Mouse (Mus musculus): ENCODE data around the gene Myl3. TPM values are rescaled to one million over a fixed set of nuclear protein-coding genes. Genes with fewer than 3 reads are reported as not detected.

Gene Myl3
- total RNA-seq, 2 experiments from 2014 or later: not detected

DNA sequence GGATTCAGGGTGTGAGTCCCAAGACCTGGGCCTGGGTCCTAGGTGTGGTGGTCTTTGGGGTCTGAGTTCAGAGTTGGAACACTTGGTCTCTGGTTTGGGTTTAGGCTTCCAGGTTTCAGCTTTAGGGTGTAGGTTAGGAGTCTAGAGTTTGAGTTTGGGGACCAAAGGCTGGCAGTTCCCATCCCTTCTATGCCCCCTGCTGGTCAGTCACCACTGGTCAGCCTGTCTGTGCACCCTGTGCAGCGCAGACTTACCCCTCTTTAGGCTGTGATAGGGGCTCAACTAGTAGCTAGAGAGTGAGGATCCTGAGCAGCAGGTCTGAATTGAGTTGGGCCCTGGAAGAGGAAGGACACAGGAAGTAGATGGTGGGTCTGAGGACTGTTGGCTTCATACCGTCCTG, 17.6 kb downstream of the Myl3 start:
- peak in 1 of 2 experiments; percentile 39 for DNase-seq (ENCODE audit: low spot score in 2 of 2)

DNA sequence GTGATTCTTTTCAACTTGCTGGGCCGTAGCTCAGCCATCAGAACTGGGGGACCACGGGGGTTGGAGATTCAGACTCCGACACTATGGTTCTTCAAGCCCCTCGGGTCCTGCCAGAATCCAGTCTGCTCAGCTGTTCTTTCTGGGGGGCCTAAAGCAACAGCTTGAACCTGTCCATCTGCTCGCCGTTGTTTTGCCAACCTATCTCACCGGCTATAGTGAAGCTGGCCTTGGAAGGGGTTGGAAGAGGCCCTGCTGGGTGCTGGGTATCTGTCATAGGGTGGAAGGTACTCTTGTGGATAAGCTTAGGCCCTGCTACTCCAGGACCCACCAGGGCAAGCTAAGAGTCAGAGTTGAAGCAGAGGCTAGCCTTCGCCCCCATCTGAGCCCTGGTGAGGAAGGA, 19.2 kb downstream of the Myl3 start:
- no peak for DNase-seq (ENCODE audit: low spot score in 2 of 2)

DNA sequence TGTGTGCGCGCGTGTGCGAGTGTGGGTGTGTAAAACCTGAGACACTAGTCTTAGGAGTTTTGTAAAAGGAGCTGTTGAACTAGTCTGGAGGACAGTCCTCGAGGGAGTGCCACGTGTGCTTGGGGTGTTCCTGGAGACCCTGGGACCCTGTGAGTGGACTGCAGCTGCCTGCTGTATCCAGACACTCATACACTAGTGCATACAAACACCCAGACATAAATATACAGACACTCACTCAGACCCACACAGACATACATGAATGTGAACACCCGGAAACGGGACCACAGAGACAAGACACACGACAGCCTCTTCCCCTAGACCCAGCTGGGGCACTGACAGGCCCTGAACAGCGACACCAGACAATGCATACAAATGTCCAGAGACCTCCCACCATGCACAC, 21.1 kb downstream of the Myl3 start:
- DNase-seq (ENCODE audit: low spot score in 2 of 2): no peak

DNA sequence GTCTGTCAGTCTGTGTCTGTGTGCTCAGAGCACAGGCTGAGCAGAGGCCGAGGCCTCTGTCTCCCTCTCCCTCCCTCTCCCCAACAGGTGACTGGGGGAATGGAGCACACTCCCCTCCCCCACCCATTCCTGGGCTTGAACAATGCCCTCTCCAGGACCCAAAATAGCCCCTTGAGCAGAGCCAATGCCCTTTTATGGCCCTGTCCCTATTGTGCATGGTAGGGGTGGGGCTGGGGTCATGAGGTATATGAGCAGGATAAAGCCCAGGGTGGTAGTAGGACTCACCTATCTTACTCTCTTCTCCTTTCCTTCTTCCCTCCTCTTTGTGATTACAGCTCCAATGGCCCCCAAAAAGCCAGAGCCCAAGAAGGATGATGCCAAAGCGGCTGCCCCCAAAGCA, 21.7 kb downstream of the Myl3 start:
- no peak for DNase-seq (ENCODE audit: low spot score in 2 of 2)

DNA sequence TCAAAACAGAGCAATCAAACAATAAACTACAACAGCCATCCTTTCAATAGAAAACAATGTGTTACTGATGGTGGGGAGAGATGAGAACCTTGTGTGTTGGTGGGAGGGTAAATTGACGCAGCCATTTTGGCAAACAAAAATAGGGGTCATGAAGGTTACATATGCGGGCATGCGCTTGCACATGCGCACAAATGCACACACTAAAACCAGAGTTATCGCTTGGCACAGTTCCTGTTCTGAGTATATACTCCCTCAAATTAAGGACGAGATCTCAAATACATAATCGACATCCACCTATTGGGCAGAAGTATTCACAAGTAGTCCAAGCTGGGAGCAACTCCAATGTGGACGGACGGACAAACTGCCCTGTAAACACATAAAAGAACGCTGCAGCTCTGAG, 30.7 kb downstream of the Myl3 start:
- DNase-seq (ENCODE audit: low spot score in 2 of 2): no peak

DNA sequence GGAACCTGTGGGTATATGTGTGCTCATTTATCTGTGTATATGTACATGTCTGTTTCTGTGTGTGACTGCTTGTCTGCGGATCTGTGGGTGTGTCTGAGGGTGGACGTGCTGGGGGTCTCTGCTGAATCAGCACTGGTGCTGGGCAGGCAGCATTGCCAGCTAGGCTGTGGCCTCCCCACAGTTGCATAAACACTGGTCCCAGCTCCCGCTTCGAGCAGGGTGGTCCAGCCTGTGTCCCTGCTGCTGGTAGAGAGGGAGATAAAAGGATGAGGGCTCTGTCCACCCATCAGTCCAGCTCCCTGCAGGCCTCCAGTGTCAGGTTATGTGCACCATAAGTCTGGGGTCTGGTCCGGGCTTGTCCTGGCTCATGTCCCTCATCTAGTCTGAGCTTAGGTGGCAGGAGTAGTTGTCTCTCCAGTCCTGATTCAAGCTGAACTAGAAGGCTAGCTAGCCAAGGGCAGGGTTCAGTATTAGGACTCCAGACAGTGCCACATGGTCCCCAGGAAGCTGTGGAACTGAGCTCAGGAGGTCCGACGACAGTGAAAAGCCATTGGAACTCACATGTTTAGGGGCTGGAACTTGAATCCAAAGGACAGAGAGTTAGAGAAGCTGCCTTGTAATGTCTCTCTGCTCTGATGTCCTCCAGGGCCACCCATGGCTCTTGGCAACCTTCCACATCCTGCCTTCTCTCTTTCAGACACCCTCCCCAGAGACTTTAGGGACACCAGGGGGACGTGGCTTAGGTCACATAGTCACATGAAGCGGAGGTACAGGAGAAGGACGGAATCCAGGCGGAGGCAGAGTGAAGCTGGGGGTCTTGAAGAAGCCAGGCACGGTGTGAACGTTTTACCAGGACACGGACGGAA, 33.0 kb downstream of the Myl3 start:
- DNase-seq (ENCODE audit: low spot score in 2 of 2): no peak

DNA sequence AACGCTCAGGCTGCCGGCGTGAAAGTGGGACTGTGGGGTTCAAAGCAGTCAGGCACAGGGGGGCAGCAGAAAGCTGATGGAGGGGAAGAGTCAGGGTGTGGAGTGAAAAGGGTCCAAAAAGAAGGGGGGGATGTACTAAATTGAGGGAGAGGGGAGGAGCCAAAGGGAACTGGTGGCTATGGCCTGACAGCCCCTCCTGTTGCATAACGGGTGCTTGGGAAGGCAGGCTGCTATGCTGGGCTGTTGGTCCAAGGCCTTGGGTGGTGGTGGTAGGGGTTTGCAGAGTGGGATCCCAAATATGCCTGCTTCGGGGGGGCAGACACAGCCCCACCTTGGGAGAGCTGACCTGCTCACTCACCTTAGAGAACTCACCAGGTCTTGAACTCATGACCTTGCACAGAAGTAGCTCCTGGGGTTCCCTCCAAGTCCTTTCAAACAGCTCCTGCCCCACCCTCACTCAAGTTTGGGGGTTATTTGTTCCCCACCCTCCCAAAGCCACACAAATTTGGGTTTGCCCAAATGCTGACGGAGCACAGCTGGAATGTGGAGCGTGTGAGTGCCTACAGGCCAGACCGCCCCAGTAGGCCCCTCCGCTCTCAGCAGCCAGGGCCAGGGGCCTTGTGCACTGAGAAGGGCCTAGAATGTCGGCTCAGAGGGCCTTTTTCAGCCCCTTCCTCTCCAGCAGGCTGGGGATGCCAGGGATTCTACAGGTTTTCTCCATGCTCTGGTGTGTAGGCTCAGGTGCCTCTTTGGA, 33.8 kb downstream of the Myl3 start:
- no peak for DNase-seq (ENCODE audit: low spot score in 2 of 2)

DNA sequence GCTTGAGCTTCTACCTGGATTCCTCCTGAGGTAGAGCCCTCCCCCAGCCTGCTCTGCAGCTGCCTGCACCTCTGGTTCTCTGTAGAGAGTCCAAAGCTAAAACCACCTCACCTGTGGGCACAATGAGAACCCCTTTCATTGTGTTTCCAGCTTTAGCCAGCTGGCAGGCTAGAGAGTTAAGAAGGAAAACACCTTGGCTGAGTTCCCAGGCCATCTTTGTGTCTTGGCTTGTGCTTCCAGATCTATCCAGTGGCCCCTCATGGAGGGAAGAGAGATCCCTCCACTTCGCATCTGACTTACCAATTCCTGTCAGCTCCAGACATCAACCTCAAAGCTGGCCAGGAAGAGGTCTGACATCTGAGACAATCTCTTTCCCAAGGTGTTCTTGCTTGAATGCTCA, 36.4 kb downstream of the Myl3 start:
- DNase-seq (ENCODE audit: low spot score in 2 of 2): no peak

DNA sequence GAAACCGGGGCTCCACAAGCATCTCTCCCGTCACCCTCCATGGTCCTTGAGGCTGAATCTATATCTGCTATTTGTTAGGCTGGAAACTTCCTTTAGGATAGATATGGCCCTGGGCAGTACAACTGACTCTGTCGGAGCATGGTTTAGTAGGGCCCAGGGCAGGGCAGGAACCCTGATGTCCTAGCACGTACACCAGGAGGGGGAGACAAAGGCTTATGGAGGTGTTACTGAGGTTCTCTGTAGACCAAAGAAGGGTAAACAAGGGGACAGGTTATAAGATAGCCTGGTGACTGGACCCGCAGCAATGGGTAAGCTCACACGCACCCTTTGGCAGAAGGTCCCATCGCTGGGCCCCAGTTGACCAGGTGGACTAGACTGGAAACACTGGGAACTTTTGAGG, 36.9 kb downstream of the Myl3 start:
- DNase-seq (ENCODE audit: low spot score in 2 of 2): no peak

DNA sequence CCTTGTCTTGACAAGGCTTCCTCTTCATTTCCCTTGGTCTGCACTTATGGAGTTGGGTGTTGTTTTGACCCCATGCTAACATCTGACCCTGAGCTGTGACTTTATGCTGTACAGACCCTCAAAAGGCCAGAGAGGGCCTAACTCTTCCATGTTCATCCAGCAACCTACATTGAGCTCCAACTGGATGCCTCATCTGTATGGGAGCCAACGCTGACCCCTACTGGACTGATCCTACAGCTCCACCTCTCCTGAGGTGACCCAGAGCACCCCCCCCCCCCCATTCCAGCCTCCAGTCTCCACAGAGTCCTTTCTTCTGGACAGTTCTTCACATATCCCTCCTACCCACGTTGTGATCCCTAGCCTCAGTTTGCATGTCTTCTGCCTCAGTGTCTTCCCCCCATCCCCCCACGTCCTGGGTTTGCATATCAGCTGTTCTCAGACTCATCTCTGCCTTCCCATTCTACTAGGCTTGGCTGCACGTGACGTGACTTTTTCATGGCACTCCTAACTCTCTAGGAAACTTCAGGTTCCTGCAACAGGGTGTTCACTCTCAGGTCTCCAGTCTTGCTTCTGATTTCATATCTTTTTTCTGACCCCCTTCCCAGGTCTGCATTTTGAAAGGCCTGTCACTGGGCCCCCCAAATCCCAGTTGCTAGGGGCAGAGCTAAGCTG, 37.7 kb downstream of the Myl3 start:
- no peak for DNase-seq (ENCODE audit: low spot score in 2 of 2)

DNA sequence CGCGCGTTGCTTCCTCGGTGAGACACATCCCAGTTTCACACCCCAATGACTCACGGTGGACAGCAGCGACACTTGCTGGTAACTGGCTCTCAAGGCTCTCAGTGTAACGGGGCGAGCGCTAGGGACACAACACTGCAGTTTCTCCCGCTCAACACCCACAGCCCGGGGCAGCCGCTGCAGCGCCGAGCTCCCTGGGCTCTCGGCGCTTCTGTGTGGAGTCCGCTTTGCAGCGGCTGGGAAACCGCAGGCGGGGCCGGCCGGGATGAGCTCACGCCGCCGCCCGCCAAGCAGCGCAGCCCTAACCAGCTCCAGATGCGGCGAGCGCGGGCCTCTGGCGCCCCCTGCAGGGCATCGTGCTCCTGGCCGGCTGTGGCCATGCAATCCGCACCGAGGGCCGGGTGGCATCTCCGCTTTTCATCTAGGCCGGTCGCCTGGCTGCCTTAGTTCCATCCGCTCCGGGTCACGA, 39.6 kb downstream of the Myl3 start:
- DNase-seq (ENCODE audit: low spot score in 2 of 2): peak; percentile 86 to 94

DNA sequence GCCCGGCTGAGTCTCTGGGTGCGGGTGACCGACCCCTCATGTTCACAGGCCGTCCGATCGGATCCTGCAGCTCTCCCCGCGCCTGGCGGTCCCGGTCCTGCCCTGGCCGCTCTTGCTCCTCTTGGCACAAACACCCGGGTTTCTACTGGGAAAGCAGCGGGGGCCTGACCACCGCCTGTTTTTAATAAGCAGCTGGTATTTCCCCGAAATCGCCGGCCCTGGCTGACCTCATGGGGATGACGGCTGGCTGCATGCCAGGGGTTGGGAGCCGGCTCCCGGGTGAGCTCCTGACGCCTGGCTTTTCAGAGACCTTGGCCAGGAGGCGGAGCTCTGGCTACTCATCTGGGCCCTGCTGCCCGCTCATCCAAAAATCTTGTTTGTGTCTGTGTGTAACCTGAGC, 40.1 kb downstream of the Myl3 start:
- peak; percentile 48 to 74 for DNase-seq (ENCODE audit: low spot score in 2 of 2)

DNA sequence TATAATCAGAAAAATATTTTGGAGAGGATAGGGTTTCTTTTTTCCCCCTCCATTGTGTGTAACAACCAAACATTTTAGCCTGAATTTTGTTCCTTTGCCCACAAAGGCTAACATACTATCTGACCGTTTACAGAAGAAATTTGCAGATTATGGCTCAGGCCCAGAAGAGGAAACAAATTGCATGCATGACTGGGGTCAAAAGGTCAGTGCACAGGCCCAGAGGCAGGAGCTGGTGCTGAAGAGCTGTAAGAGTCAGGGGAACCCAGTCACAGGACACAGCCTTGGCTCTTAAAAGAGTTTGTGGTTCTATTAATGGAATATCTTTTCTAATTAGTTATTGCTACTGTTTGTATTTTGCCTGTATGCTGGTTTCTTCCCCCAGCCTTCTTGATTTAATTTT, 42.0 kb downstream of the Myl3 start:
- no peak for DNase-seq (ENCODE audit: low spot score in 2 of 2)

DNA sequence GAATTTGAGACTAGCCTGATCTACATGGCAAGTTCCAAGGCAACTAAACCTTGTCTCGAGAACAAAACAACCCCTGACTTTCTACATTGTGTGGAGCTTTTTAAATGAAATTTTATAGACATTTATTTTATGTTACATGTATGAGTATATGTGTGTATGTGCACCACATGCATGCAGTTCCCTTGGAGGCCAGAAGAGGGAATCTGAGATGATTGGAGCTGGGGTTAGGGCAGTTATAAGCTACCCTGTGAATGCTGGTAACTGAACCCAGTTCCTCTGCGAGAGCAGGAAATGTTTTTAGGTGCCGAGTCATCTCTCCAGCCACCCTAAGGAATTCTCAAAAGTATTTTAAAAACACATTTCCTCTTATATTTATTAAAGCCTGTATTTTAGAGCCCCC, 46.5 kb downstream of the Myl3 start:
- DNase-seq (ENCODE audit: low spot score in 2 of 2): no peak

DNA sequence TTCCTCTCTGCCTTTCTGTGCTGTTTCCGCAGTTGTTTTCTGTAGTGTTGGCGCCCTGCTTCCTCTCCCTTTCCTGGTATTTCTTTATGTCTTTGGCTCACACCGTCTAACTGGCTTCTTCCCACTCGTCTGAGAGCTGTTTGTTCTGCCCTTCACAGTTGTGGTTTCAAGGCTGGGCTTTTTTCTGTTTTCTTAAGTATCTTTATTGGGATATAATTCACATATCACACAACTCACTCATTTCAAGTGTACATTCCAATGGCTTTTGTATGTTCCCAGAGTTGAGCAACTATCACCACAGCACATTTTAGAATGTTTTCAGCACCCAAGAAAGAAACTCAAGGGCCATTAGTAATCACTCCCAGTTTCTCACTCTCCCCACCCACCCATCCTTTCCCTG, 48.8 kb downstream of the Myl3 start:
- DNase-seq (ENCODE audit: low spot score in 2 of 2): no peak

DNA sequence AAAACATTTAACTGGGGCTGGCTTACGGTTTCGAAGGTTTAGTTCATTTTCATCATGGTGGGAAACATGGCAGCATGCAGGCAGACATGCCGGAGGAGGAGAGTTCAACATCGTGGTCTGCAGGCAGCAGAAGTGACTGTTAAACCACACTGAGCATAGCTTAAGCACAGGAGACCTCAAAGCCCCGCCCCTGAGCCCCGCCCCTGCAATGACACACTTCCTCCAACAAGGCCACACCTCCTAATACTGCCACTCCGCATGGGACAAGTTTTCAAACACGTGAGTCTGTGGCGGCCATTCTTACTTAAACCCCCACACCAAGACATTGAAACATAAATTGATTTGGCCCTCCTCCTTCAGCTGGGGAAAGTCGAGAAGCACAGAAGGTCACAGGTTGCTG, 55.4 kb downstream of the Myl3 start:
- DNase-seq (ENCODE audit: low spot score in 2 of 2): no peak

DNA sequence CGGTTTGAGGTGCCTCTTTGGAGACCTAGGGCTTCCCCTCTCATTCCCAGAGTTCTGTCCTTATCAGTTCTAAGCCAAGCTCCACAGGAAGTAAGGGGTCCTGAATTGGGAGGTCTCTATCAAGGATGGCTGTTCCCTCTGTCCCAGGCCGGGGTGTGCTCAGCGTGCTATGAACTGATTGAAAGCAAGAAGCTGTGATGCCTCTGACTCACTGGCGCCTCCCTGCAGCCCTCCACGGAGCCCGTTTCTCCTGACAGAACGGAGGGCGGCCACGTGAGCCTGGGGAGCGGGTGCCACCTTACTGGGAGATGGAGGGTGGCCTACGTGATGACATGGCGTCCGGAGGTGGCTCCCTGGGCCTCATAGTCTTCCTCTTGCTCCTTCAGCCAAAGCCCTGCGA, 56.2 kb downstream of the Myl3 start, which contains the start of gene Prss42:
Gene Prss42, plus strand, starts transcription at position 301 of the 400 bp plus-strand sequence.
- no peak for DNase-seq (ENCODE audit: low spot score in 2 of 2)

DNA sequence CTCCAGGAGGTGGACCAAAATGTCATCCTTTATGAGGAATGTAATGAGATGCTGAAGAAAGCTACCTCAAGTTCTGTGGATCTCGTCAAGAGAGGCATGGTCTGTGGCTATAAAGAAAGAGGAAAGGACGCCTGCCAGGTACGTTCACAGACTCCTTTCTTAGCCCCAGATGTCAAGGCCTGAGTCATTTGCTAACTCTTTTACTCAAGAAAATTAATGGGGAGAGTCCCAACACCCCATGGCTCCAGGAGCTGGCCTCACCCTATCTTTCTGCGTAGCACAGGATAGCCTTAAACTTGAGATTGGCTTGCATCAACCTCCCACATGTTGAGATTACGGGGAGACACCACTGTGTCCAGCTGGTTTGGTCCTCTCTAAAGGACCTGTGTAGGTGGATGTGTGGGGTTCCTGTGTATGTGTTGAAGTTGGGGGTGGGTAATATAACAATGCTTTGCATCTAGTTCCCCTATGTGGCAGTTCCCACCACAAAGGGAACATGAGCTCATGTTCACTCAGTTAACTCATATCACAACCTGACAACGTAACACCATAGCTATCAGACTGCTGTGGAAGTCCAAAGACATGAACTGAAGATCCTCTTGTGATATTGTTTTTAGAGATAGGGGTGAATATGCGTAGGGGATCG, 59.3 kb downstream of the Myl3 start:
- DNase-seq (ENCODE audit: low spot score in 2 of 2): no peak

DNA sequence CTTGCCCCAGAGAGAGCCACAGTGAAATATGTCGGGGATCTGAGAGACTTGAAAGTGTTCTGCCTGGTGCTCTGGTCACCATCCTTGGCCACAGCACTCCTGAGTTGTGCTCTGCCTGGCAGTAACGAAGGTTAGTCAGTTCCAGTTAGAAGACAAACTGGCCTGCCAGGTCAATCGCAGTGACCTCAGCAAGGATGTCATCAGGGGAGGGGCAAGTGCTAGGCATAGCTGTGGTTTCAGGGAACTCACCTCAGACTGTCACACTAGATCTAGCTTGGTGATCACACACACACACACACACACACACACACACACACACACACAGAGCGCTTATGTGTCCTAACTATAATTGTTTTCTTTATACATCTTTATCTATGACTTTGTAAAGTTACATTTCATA, 61.6 kb downstream of the Myl3 start:
- no peak for DNase-seq (ENCODE audit: low spot score in 2 of 2)

DNA sequence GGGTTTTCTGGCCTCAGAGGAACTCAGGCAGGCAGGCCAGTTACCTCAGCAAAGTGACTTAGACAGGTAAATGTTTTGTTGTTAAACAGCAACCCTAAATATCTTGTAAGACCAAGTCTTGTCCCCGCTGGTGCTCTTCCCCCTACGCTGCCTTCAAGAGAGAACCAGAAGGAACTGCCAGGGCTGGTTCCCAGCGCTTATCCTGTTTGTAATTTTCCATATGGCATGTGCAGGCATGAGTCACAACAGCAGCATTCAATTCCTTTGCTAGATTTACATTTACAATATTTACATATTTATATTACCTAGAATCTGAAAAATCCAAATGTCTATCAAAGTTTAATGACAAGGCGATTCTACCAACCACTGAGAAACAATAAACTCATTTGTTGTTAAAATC, 68.4 kb downstream of the Myl3 start:
- DNase-seq (ENCODE audit: low spot score in 2 of 2): no peak

DNA sequence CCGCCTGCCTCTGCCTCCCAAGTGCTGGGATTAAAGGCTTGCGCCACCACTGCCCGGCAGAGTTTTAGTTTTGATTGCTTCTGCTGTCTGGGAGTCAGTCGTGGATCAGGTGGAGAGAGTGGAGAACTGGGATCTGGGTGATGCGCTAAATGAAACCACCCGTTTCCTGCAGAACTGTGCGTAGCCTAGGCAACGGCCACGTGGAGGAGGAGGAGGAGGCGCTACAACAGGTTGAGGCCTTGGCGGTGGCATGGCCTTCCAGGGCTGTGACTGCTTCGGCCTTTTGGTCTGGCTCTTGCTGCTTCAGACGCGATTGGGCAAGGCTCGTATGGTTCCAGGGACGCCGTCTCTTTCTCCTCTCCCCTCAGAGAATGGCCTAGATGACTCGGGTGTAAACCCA, 72.1 kb downstream of the Myl3 start, which contains the start of gene Prss44:
Gene Prss44, plus strand, starts transcription at position 206 of the 400 bp plus-strand sequence.
- DNase-seq (ENCODE audit: low spot score in 2 of 2): no peak
